In the genomic region with DNA sequence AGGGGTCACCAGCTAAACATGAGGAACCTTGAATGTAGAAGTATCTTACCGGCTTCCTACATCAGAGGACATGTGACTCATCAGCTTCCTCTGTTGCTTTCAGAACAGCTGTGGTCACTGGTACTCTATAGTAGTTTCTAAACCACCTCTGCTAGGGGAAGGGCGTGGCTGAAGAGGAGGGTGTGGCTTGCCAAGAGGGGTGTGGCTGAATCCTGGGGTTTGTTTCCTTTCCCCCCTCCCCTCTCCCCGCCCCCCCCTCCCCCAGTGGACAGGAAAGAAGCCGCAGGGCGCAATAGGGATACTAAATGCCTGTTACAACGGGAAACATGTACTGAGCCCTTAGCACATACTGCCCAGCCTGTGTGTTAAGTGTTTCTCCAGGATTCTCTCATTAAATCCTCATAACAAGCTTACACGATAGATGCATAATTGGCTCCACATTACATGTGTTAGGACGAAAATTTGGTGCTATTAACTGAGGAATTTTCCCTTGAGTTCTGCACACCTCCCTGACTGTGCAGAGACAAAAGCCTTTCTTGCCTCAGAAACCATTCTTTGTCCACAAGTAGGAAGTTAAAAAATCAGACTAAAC, we compare ENCODE assay signal across 8 mouse cellular contexts.
DNase-seq lines count a peak whose midpoint lies in the region; ATAC-seq and TF ChIP-seq lines count a peak whose summit lies in the region.

No protein-coding gene starts in this region.

- ATAC-seq in forebrain, embryonic 14.5 days = peak; percentile 72; the same call in 1 of the 2 replicates

- H3K9me3 ChIP-seq in forebrain, embryonic 14.5 days (replicated peaks; ENCODE audit: control insufficient read depth, low read length) = no peaks in the 10 kb centered on the region

- TF ChIP-seq CTCF in spleen, adult 2 months (IDR thresholded peaks at IDR 0.05; ENCODE audit: extremely low read depth, insufficient read depth, insufficient read length, insufficient replicate concordance) = no peak

- H3K9ac ChIP-seq in forebrain, embryonic 14.5 days (ENCODE audit: low read length) = no peak overlapping the region

- no peaks in the 10 kb centered on the region for H3K27me3 ChIP-seq in forebrain, embryonic 14.5 days (replicated peaks; ENCODE audit: control insufficient read depth, insufficient read depth, low read length)
- H3K27me3 ChIP-seq in spleen, adult 2 months (ENCODE audit: control insufficient read depth, insufficient read depth, low read length) = no peaks in the 10 kb centered on the region

- H3K4me1 ChIP-seq in forebrain, embryonic 14.5 days (ENCODE audit: control insufficient read depth, insufficient read depth, low read length) = no peaks in the 10 kb centered on the region
- H3K4me1 ChIP-seq in spleen, adult 2 months (ENCODE audit: control insufficient read depth, insufficient read depth, insufficient read length) = peaks cover 3% of the 10 kb centered on the region; the same call in 1 of the 2 replicates

- 3% methylated on average over 8 of the region's 8 CpGs for WGBS in forebrain, embryonic 14.5 days
- WGBS in spleen, adult 2 months = 3% methylated on average over 8 of the region's 8 CpGs

- peak; percentile 94 for DNase-seq in heart, adult 11 months
- no peak for DNase-seq in heart, postnatal 25 days (ENCODE audit: low spot score)
- DNase-seq in forebrain, embryonic 14.5 days (ENCODE audit: low spot score) = peak; percentile 26
- DNase-seq in induced T-regulatory cell, adult 2 months (ENCODE audit: low read depth) = peak; percentile 75
- peak; percentile 70 for DNase-seq in lung, postnatal 10 days
- DNase-seq in spleen, adult 2 months (ENCODE audit: low read depth in 1 of 2, low spot score in 2 of 2) = peak; percentile 4 to 12
- no peak for DNase-seq in frontal cortex, postnatal 36 days (ENCODE audit: low spot score in 2 of 2)
- DNase-seq in frontal cortex, postnatal 14 days (ENCODE audit: low spot score in 2 of 2) = no peak

- no peak overlapping the region for H3K4me3 ChIP-seq in forebrain, embryonic 14.5 days (ENCODE audit: low read depth, low read length)
- H3K4me3 ChIP-seq in spleen, adult 2 months (ENCODE audit: extremely low read depth, insufficient read depth, insufficient read length) = no peak overlapping the region

- H3K27ac ChIP-seq in forebrain, embryonic 14.5 days (ENCODE audit: low read depth, low read length) = no peak overlapping the region
- H3K27ac ChIP-seq in spleen, adult 2 months (ENCODE audit: insufficient read depth, low read length) = 0 out of 2 replicates have a peak overlapping the region, but pooled peaks have one; percentile 21

- no peaks in the 10 kb centered on the region for H3K36me3 ChIP-seq in forebrain, embryonic 14.5 days (ENCODE audit: control insufficient read depth, insufficient read depth, low read length)
- no peaks in the 10 kb centered on the region for H3K36me3 ChIP-seq in spleen, adult 2 months (ENCODE audit: control insufficient read depth, insufficient read depth, low read length)

- intact Hi-C loops in heart, postnatal 25 days (cut with DNase I) = loop anchor here (10.0 kb wide), 1 partner anchor 272 kb away; no protein-coding TSS in a partner anchor

- no peak for TF ChIP-seq POLR2A in spleen, adult 2 months (IDR thresholded peaks at IDR 0.05; ENCODE audit: low read depth, low read length)

- H3K4me2 ChIP-seq in forebrain, embryonic 14.5 days (ENCODE audit: low read length) = 0 out of 2 replicates have a peak overlapping the region, but pooled peaks have one; percentile 6

Comparison
In these comparisons a context has a peak if more than half of its experiments do, and no peak if none do; other contexts are left out.
1. DNase-seq: peak in heart, adult 11 months (single experiment), forebrain, embryonic 14.5 days (single experiment), induced T-regulatory cell, adult 2 months (single experiment), lung, postnatal 10 days (single experiment) and spleen, adult 2 months (2 of 2); none in heart, postnatal 25 days (single experiment), frontal cortex, postnatal 36 days (0 of 2) and frontal cortex, postnatal 14 days (0 of 2).